Mouse (Mus musculus): Measurements from ENCODE around the gene Tex10. TPM values are rescaled to one million over a fixed set of nuclear protein-coding genes. Genes with fewer than 3 reads are reported as not detected.

Gene Tex10
- 9.2 and 21.0 TPM in 2 replicates for polyA plus RNA-seq (2012; rRNA removed; ENCODE audit: low replicate concordance)

DNA sequence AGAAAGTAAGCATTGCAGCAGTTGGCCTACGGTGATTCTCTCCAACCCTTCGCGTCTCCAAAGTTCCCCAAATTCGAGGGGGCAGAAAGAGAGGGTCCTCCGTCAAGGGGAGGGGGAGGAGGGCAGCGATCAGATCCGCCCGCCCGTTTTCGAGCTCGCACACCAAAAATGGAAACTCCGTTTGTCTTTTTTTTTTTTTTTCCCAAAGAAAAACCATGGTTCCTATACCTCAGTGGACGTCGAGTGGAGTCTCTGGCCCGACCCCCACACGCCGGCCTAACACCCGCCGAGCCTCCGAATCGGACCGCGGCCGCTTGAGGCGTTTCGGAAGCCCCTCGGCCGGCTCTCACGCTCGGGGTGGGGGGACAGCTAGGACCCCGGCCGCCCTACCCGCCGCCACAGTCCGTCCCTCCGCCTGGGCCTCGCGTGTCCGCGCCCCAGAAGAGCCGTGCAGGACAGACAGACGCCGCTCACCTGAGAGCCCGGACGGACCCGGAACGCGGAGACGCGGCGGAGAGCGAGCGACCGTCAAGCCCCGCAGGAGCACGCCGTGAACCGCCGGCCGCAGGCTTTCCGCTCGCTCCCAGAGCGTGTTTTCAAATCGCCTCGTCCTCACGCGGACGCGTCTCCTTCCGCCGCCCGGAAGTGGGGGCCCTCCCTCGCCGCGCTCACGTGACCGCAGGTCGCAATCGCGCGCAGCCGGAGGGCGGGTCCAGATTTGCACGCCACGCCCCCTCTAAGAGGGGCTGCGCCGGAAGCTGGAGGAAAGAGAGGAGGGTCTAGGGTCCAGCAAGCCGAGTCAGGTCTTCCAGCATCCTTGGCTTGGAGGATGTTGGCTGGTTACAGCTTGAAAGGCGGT, at the start of gene Tex10:
TSS of gene Tex10 (minus strand) at position 668 of the 859 bp plus-strand sequence.

Other genes with a start within 250 kb of the Tex10 start
- 7.0 and 14.6 TPM in 2 replicates for gene Erp44, start 193.9 kb downstream of the Tex10 start, polyA plus RNA-seq (2012; rRNA removed; ENCODE audit: low replicate concordance)
- 2.5 and 3.6 TPM in 2 replicates for gene Invs, start 193.7 kb downstream of the Tex10 start, polyA plus RNA-seq (2012; rRNA removed; ENCODE audit: low replicate concordance)
- 3.2 and 7.2 TPM in 2 replicates for gene Msantd3, start 66.5 kb upstream of the Tex10 start, polyA plus RNA-seq (2012; rRNA removed; ENCODE audit: low replicate concordance)
- 5.9 and 6.4 TPM in 2 replicates for gene Tmeff1, start 111.7 kb upstream of the Tex10 start, polyA plus RNA-seq (2012; rRNA removed; ENCODE audit: low replicate concordance)
- gene Cavin4, start 190.1 kb upstream of the Tex10 start, polyA plus RNA-seq (2012; rRNA removed; ENCODE audit: low replicate concordance) = 0.06 and 4.9 TPM in 2 replicates